Mouse (Mus musculus): Measurements from ENCODE around the gene Tpcn2. TPM values are rescaled to one million over a fixed set of nuclear protein-coding genes. Genes with fewer than 3 reads are reported as not detected.

Gene Tpcn2
- total and polyA plus RNA-seq, 3 experiments, result 3.7 to 7.3 (median 7.2) TPM

GRCm38 (mm10) chr7:145140656-145141055 lies 143.2 kb downstream of the Tpcn2 start:
- Histone ChIP-seq H3K9me3 (replicated peaks; ENCODE audit: low read length) (peaks cover 33% of the 10 kb centered on the region), H3K4me3 (replicated peaks in 1 of 3; ENCODE audit: low read depth in 2 of 3, low read length in 2 of 3, poor library complexity in 1 of 3) (no peak overlapping the region), H3K4me1 (ENCODE audit: control insufficient read depth in 1 of 2, insufficient read depth in 2 of 2) (peaks cover 0 to 4% of the 10 kb centered on the region in 2 experiments; a peak in 2 of 4 replicates), H3K36me3 (replicated peaks in 1 of 2; ENCODE audit: control insufficient read depth in 1 of 2, insufficient read depth in 1 of 2, low read length in 1 of 2) (no peaks in the 10 kb centered on the region), H3K9ac (ENCODE audit: insufficient read depth, low read depth) (no peak overlapping the region), H3K27ac (ENCODE audit: insufficient read depth, low read depth) (no peak overlapping the region), H3K27me3 (replicated peaks) (peaks cover 74% of the 10 kb centered on the region), H3K4me2 (ENCODE audit: insufficient read depth, low read depth, poor library complexity, severe bottlenecking) (no peak overlapping the region), H3K79me2 (replicated peaks; ENCODE audit: control insufficient read depth, extremely low read depth, insufficient read depth, poor library complexity, severe bottlenecking) (no peaks in the 10 kb centered on the region)
- dilution Hi-C loops (cut with MboI; ENCODE audit: extremely low pct_ligation_motif_present, extremely low pct_unique_long_range_greater_than_20kb, low sequenced_read_pairs), result no loop called here
- in situ Hi-C loops (cut with MboI; ENCODE audit: low pct_ligation_motif_present, low pct_unique_long_range_greater_than_20kb, low sequenced_read_pairs), result no loop called here
- TF ChIP-seq NRF1 (IDR thresholded peaks at IDR 0.05; ENCODE audit: low read depth, low read length) (no peak), NELFE (IDR thresholded peaks at IDR 0.05; ENCODE audit: low read depth, low read length) (no peak), ZNF384 (IDR thresholded peaks at IDR 0.05; ENCODE audit: low read depth, low read length) (no peak), USF2 (conservative IDR thresholded peaks at IDR 0.05; ENCODE audit: low read depth, low read length) (no peak), PAX5 (IDR thresholded peaks at IDR 0.05; ENCODE audit: low read length) (no peak), JUND (conservative IDR thresholded peaks at IDR 0.05; ENCODE audit: low read depth, low read length) (no peak), USF1 (IDR thresholded peaks at IDR 0.05; ENCODE audit: low read depth, low read length) (no peak), BHLHE40 (IDR thresholded peaks at IDR 0.05; ENCODE audit: low read depth, low read length) (no peak), CHD1 (IDR thresholded peaks at IDR 0.05; ENCODE audit: low read depth, low read length) (no peak), MEF2A (IDR thresholded peaks at IDR 0.05; ENCODE audit: borderline replicate concordance, low read depth, low read length) (no peak)
- DNase-seq (ENCODE audit: extremely low read depth), result no peak

- peaks cover 0 to 4% of the 10 kb centered on the region in 2 experiments; a peak in 2 of 4 replicates for H3K4me1 ChIP-seq (ENCODE audit: control insufficient read depth in 1 of 2, insufficient read depth in 2 of 2)
- no peaks in the 10 kb centered on the region for H3K36me3 ChIP-seq (replicated peaks in 1 of 2; ENCODE audit: control insufficient read depth in 1 of 2, insufficient read depth in 1 of 2, low read length in 1 of 2)
- H3K4me2 ChIP-seq (ENCODE audit: insufficient read depth, low read depth, poor library complexity, severe bottlenecking), result no peak overlapping the region
- in situ Hi-C loops (cut with MboI; ENCODE audit: low pct_ligation_motif_present, low pct_unique_long_range_greater_than_20kb, low sequenced_read_pairs) (no loop called here), dilution Hi-C loops (cut with MboI; ENCODE audit: extremely low pct_ligation_motif_present, extremely low pct_unique_long_range_greater_than_20kb, low sequenced_read_pairs) (no loop called here)
- TF ChIP-seq CTCF (conservative IDR thresholded peaks at IDR 0.05 in 1 of 2, IDR thresholded peaks at IDR 0.05 in 1 of 2; ENCODE audit: low read depth in 2 of 2, low read length in 2 of 2), result no peak
- no peak for TF ChIP-seq CHD1 (IDR thresholded peaks at IDR 0.05; ENCODE audit: low read depth, low read length)
- no peak for TF ChIP-seq MAZ (IDR thresholded peaks at IDR 0.05; ENCODE audit: low read depth, low read length)
- no peak for TF ChIP-seq RCOR1 (conservative IDR thresholded peaks at IDR 0.05; ENCODE audit: low read depth, low read length)
- TF ChIP-seq ZKSCAN1 (IDR thresholded peaks at IDR 0.05; ENCODE audit: borderline replicate concordance, low read depth, low read length), result no peak
- no peak for TF ChIP-seq EP300 (IDR thresholded peaks at IDR 0.05; ENCODE audit: low read length)
- TF ChIP-seq MXI1 (IDR thresholded peaks at IDR 0.05; ENCODE audit: low read depth, low read length), result no peak
- TF ChIP-seq JUND (conservative IDR thresholded peaks at IDR 0.05; ENCODE audit: low read depth, low read length), result no peak
- TF ChIP-seq HCFC1 (IDR thresholded peaks at IDR 0.05; ENCODE audit: low read depth, low read length), result no peak
- TF ChIP-seq MYC (IDR thresholded peaks at IDR 0.05; ENCODE audit: low read depth, low read length), result no peak
- no peak for TF ChIP-seq TCF12 (IDR thresholded peaks at IDR 0.05; ENCODE audit: low read depth, low read length)
- no peak for TF ChIP-seq SIN3A (IDR thresholded peaks at IDR 0.05; ENCODE audit: low read length)
- TF ChIP-seq USF2 (conservative IDR thresholded peaks at IDR 0.05; ENCODE audit: low read depth, low read length), result no peak
- H3K27ac ChIP-seq (ENCODE audit: insufficient read depth, low read depth), result no peak overlapping the region
- DNase-seq (ENCODE audit: extremely low read depth), result no peak
- H3K79me2 ChIP-seq (replicated peaks; ENCODE audit: control insufficient read depth, extremely low read depth, insufficient read depth, poor library complexity, severe bottlenecking), result no peaks in the 10 kb centered on the region
- H3K9ac ChIP-seq (ENCODE audit: insufficient read depth, low read depth), result no peak overlapping the region
- peaks cover 68% of the 10 kb centered on the region for H3K27me3 ChIP-seq (replicated peaks)
- H3K9me3 ChIP-seq (replicated peaks; ENCODE audit: low read length), result peaks cover 33% of the 10 kb centered on the region
- H3K4me3 ChIP-seq (replicated peaks in 1 of 3; ENCODE audit: low read depth in 2 of 3, low read length in 2 of 3, poor library complexity in 1 of 3), result no peak overlapping the region
These were observed 144.2 kb downstream of the Tpcn2 start for GRCm38 (mm10) chr7:145139576-145139975.

All from CH12.LX (cell line).